Comparison of ENCODE assay signal across 29 mouse cellular contexts in the genomic region with DNA sequence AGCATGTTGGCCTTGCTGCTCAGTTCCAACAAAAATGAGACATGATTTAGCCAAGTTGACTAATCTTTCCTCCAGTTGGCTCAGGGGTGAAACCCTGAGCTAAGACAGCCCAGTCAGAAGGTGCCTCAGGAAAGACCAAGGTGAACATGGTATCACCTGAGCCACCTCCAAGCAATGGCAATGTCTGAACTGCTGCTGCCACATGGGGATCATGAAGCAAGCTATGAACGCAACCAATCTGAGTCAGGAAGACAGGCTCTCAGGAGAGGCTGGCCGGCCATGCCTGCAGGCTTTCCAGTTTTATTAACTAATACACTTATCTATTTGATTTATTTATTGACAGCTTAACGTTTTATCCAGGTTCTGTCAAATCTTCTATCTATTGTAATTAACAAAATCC.
"Had no signal": no experiment of that assay in that cellular context is flagged by ENCODE, and none has a peak within 500 bp of the region (broad histone marks: within the 10 kb centered on the region; RNA-seq: fewer than 3 reads in every experiment).

No protein-coding gene starts in this region.

- DNase-seq: heart, postnatal 14 days; heart, postnatal 36 days; heart, postnatal 4 days; kidney, adult 11 months; kidney, adult 18-20 months; kidney, adult 2 months; kidney, adult 8-10 months; kidney, adult 9 months; kidney, postnatal 10 days; kidney, postnatal 14 days; kidney, postnatal 25 days; kidney, postnatal 36 days; kidney, postnatal 4 days; layer of hippocampus, adult 9-11 months; layer of hippocampus, postnatal 36 days had no signal

- H3K4me3 ChIP-seq: heart, embryonic 12.5 days; heart, embryonic 13.5 days; heart, embryonic 15.5 days; hindbrain, embryonic 10.5 days; hindbrain, embryonic 12.5 days; hindbrain, embryonic 13.5 days; hindbrain, embryonic 15.5 days; intestine, embryonic 15.5 days; kidney, embryonic 15.5 days; layer of hippocampus, adult 2 months; left cerebral cortex, adult 2 months had no signal

- H3K4me1 ChIP-seq: heart, embryonic 12.5 days; heart, embryonic 13.5 days; heart, embryonic 15.5 days; hindbrain, embryonic 10.5 days; hindbrain, embryonic 12.5 days; hindbrain, embryonic 13.5 days; hindbrain, embryonic 15.5 days; intestine, embryonic 15.5 days; kidney, embryonic 15.5 days had no signal

- H3K9me3 ChIP-seq: heart, embryonic 12.5 days; heart, embryonic 13.5 days; heart, embryonic 15.5 days; hindbrain, embryonic 10.5 days; hindbrain, embryonic 12.5 days; hindbrain, embryonic 13.5 days; hindbrain, embryonic 15.5 days; intestine, embryonic 15.5 days; kidney, embryonic 15.5 days had no signal

- H3K36me3 ChIP-seq: heart, embryonic 12.5 days; heart, embryonic 13.5 days; heart, embryonic 15.5 days; hindbrain, embryonic 10.5 days; hindbrain, embryonic 12.5 days; hindbrain, embryonic 13.5 days; hindbrain, embryonic 15.5 days; intestine, embryonic 15.5 days; kidney, embryonic 15.5 days had no signal

- H3K27me3 ChIP-seq: heart, embryonic 12.5 days; heart, embryonic 13.5 days; heart, embryonic 15.5 days; hindbrain, embryonic 12.5 days; hindbrain, embryonic 13.5 days; hindbrain, embryonic 15.5 days; intestine, embryonic 15.5 days; kidney, embryonic 15.5 days had no signal

- H3K27ac ChIP-seq: heart, embryonic 13.5 days; heart, embryonic 15.5 days; hindbrain, embryonic 10.5 days; hindbrain, embryonic 12.5 days; hindbrain, embryonic 13.5 days; hindbrain, embryonic 14.5 days; hindbrain, embryonic 15.5 days; hindbrain, postnatal 0 days; intestine, embryonic 15.5 days; kidney, embryonic 15.5 days; kidney, postnatal 0 days; layer of hippocampus, adult 2 months; left cerebral cortex, adult 2 months had no signal
